Mouse (Mus musculus) small intestine, adult 2 months (tissue): ENCODE measurements at regions not wholly inside any gene's neighbourhood (a gene's known extent, or its start where the extent isn't known, plus 50 kb on each side); places are given as distances from the start of the nearest gene placed in this dataset.

Experiments used
- CTCF ChIP-seq: fragments of 200-500 bp; IDR thresholded peaks from 2 replicates; pipeline ENCODE4 v1.5.1; 2012; ENCODE audit warnings: low read depth, mild to moderate bottlenecking, control low read depth, inconsistent platforms, low read length, moderate library complexity, mixed read lengths; ENCODE audit not compliant: insufficient replicate concordance, insufficient read length; ENCODE audit errors: extremely low read depth
- POLR2A ChIP-seq: fragments of 200-500 bp; IDR thresholded peaks from 2 replicates; pipeline ENCODE4 v1.6.1; 2012; ENCODE audit warnings: low read depth, mild to moderate bottlenecking, control low read depth, inconsistent platforms, low read length, moderate library complexity

GRCm38 (mm10) chr1:7543492-7543891, 2735.8 kb downstream of the Gm37988 start:
- TF ChIP-seq POLR2A (no peak), CTCF (no peak)
